Mouse (Mus musculus) midbrain, postnatal 0 days (tissue): Measurements from ENCODE around the gene Arhgap27. TPM values are rescaled to one million over a fixed set of nuclear protein-coding genes. Genes with fewer than 3 reads are reported as not detected.

Source experiments
- ATAC-seq: fragments of 200-750 bp; cut with Nextera tagmentation; 2 replicates; pipeline ENCODE4 v1.8.0; 2017; ENCODE audit warnings: moderate number of reproducible peaks, mild to moderate bottlenecking, moderate TSS enrichment, moderate library complexity; ENCODE audit not compliant: low FRiP score
- DNase-seq: peaks from one replicate; pipeline ENCODE4 v3.0.0-alpha.2; 2015; ENCODE audit warnings: low spot score
- H3K27ac ChIP-seq: fragments of 300-500 bp; sonication (generic); 2 replicates; pipeline ENCODE4 v1.5.1; 2014; ENCODE audit warnings: low read depth, mild to moderate bottlenecking, low read length, mixed read lengths
- H3K27me3 ChIP-seq: fragments of 300-500 bp; sonication (generic); 2 replicates; pipeline ENCODE4 v1.6.1; 2014; ENCODE audit warnings: low read length, control low read depth, mixed read lengths; ENCODE audit not compliant: insufficient read depth
- H3K36me3 ChIP-seq: fragments of 300-500 bp; sonication (generic); 2 replicates; pipeline ENCODE4 v1.6.1; 2014; ENCODE audit warnings: low read length, control low read depth, mixed read lengths; ENCODE audit not compliant: insufficient read depth
- H3K4me1 ChIP-seq: fragments of 300-500 bp; sonication (generic); 2 replicates; pipeline ENCODE4 v1.6.1; 2014; ENCODE audit warnings: mild to moderate bottlenecking, control low read depth, antibody characterized with exemption, low read length, mixed read lengths; ENCODE audit not compliant: insufficient read depth
- H3K4me2 ChIP-seq: fragments of 300-500 bp; sonication (generic); 2 replicates; pipeline ENCODE4 v1.6.1; 2014; ENCODE audit warnings: low read depth, mild to moderate bottlenecking, low read length, mixed read lengths; ENCODE audit not compliant: poor library complexity, severe bottlenecking
- H3K4me3 ChIP-seq: fragments of 300-500 bp; sonication (generic); 2 replicates; pipeline ENCODE4 v1.5.1; 2014; ENCODE audit warnings: low read depth, mild to moderate bottlenecking, low read length, moderate library complexity
- H3K9ac ChIP-seq: fragments of 300-500 bp; sonication (generic); replicated peaks from 2 replicates; pipeline ENCODE4 v1.6.1; 2014; ENCODE audit warnings: mild to moderate bottlenecking, low read length, moderate library complexity, mixed read lengths; ENCODE audit not compliant: poor library complexity, severe bottlenecking
- H3K9me3 ChIP-seq: fragments of 300-500 bp; sonication (generic); 2 replicates; pipeline ENCODE4 v1.6.1; 2016; ENCODE audit warnings: low read length, control low read depth
- CTCF ChIP-seq: IDR thresholded peaks from 2 replicates; pipeline ENCODE4 v1.5.1; 2016; ENCODE audit warnings: antibody characterized with exemption, mild to moderate bottlenecking
- WGBS: fragments of 180-500 bp; shearing (Covaris S2); extraction: QIAGEN DNeasy Blood & Tissue Kit; methylation state at CpG from one replicate; pipeline ENCODE4 v1.1.7; 2014; 5-methylcytosine and 5-hydroxymethylcytosine counted together
- polyA plus RNA-seq: library from polyadenylated mRNA; unstranded; fragments of >200 nt; fragmentation: Nextera tagmentation; extraction: Ambion mirVana; gene quantifications from 2 replicates; pipeline ENCODE4 v1.2.1, GENCODE M21; 2015
- total RNA-seq: library from RNA; depleted of rRNA; stranded (reverse); fragments of >200 nt; gene quantifications from 2 replicates; pipeline ENCODE4 v1.2.3, GENCODE M21; 2014

Arhgap27 gene
- total and polyA plus RNA-seq, 2 experiments from 2014 or later, result 4.9 to 7.9 TPM

DNA sequence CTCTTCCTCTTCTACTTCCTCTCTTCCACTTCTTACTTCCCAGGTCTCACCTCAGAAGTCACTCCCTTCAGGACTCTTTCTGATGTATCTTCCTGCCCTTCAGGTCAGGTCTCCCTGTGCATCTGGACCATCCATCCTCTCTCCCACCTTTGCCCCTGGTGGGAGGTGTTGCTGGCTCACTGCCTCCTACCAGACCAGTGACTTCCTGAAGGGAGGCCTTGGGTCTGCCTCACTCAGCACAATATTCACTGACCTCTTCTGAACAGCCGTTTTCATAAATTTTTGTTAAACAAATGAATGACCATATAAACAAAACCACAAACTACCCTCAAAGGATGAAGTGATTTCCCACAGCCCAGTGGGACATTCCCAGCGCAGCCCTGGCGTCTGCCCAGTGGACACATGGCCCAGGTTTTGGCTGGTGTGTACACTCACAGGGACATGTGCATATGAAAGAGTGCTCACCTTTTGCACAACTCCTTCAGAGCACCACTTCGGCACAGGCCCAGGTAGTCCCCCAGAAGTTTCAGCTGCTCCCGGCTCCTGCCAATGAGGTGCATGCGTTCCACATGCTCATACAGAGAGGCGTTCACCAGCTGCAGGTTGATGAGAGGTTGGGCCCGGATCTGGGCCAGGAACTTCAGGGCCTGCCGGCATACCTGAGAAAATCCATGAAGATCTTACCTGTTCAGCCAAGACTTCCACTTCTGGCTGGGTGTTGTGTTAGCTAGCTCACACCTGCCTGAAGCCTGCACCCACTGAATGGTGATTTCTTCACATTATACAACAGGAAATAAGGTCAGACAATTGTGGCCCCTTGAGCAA is 7.1 kb upstream of the Arhgap27 start:
- no peak overlapping the region for H3K4me2 ChIP-seq
- H3K27me3 ChIP-seq, result peaks cover 4% of the 10 kb centered on the region; the same call in 1 of the 2 replicates
- ATAC-seq (no peak), DNase-seq (no peak)
- H3K36me3 ChIP-seq, result peaks cover 49% of the 10 kb centered on the region
- no peaks in the 10 kb centered on the region for H3K9me3 ChIP-seq
- H3K4me1 ChIP-seq, result no peaks in the 10 kb centered on the region
- 93% methylated on average over 9 of the region's 9 CpGs for WGBS
- H3K27ac ChIP-seq, result no peak overlapping the region
- no peak for TF ChIP-seq CTCF
- no peak overlapping the region for H3K4me3 ChIP-seq
- no peak overlapping the region for H3K9ac ChIP-seq

DNA sequence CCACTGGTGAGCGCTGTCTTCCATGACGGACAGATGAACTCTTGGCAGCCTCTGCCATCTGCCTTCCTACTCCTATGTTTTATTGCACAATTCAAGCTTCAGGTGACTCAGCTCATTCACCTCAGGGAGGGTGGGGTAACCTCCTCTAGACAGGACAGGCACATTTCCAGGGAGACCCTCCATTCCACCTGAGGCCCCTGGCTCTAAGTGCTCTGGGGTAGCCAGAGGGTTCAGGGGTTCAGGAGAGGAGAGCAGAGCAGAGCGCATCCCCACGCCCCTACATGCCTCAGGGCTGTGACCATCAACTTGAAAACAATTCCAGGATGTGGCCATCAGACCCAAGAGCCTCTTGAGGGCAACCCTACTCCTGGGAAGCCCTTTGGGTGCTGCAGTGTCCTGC is 2.0 kb upstream of the Arhgap27 start:
- peaks cover 9% of the 10 kb centered on the region; the same call in 1 of the 2 replicates for H3K4me1 ChIP-seq
- H3K4me2 ChIP-seq, result no peak overlapping the region
- peaks cover 29% of the 10 kb centered on the region for H3K27me3 ChIP-seq
- TF ChIP-seq CTCF, result no peak
- no peak for ATAC-seq
- no peak for DNase-seq
- H3K36me3 ChIP-seq, result peaks cover 26% of the 10 kb centered on the region
- 97% methylated on average over 4 of the region's 4 CpGs for WGBS
- H3K9ac ChIP-seq, result no peak overlapping the region
- H3K4me3 ChIP-seq, result no peak overlapping the region
- H3K27ac ChIP-seq, result no peak overlapping the region
- H3K9me3 ChIP-seq, result no peaks in the 10 kb centered on the region

DNA sequence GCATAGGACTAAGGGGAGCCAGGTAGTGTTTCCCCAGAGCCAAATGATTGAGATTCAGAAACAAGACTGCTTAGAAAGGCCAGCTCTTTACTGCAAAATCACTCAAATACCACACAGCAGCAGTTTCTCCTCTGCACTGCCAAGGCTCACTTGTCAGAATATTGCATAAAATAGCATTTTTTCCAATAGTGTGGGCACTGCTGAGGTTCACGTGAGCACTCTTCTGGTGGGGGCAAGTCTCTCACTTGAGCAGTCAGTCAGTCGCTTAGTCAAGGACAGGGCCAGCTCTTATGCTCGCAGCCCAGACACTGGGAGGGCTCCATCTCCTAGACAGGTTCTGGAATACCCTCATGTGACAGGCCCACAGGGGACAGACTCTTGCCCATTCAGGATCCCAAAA is 1.5 kb upstream of the Arhgap27 start:
- 77% methylated on average over 3 of the region's 3 CpGs for WGBS
- no peak for TF ChIP-seq CTCF
- H3K36me3 ChIP-seq, result peaks cover 21% of the 10 kb centered on the region
- H3K27me3 ChIP-seq, result peaks cover 29% of the 10 kb centered on the region
- H3K9me3 ChIP-seq, result no peaks in the 10 kb centered on the region
- no peak overlapping the region for H3K4me2 ChIP-seq
- no peak for DNase-seq
- H3K4me1 ChIP-seq, result peaks cover 9% of the 10 kb centered on the region; the same call in 1 of the 2 replicates
- no peak for ATAC-seq
- H3K4me3 ChIP-seq, result no peak overlapping the region
- no peak overlapping the region for H3K9ac ChIP-seq
- H3K27ac ChIP-seq, result no peak overlapping the region

DNA sequence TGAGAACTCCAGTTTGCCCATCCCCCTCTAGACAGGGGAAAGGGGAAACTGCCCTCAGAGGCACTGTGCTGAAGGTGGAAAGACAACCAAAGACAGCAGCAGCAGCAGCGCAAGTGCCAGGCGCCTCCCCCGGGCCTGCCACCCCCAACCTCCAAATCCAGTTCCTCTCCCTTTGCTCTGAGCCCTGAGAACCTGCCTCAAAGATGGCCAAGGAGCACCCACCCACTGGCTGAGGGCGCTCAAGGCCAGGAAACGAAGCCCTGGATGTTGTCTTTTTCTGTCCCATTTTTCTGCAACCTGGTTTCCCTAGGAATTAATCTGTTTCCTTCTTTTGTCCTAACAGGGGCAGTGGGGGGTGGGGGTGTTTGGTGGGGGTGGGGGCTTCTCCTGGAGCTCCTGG is 843 bp upstream of the Arhgap27 start:
- H3K9me3 ChIP-seq, result no peaks in the 10 kb centered on the region
- no peak overlapping the region for H3K9ac ChIP-seq
- 40% methylated on average over 5 of the region's 5 CpGs for WGBS
- DNase-seq, result no peak
- ATAC-seq, result no peak
- no peak overlapping the region for H3K4me3 ChIP-seq
- no peak for TF ChIP-seq CTCF
- no peak overlapping the region for H3K4me2 ChIP-seq
- H3K4me1 ChIP-seq, result peaks cover 9% of the 10 kb centered on the region; the same call in 1 of the 2 replicates
- peaks cover 31% of the 10 kb centered on the region for H3K27me3 ChIP-seq
- H3K27ac ChIP-seq, result no peak overlapping the region
- H3K36me3 ChIP-seq, result peaks cover 18% of the 10 kb centered on the region

DNA sequence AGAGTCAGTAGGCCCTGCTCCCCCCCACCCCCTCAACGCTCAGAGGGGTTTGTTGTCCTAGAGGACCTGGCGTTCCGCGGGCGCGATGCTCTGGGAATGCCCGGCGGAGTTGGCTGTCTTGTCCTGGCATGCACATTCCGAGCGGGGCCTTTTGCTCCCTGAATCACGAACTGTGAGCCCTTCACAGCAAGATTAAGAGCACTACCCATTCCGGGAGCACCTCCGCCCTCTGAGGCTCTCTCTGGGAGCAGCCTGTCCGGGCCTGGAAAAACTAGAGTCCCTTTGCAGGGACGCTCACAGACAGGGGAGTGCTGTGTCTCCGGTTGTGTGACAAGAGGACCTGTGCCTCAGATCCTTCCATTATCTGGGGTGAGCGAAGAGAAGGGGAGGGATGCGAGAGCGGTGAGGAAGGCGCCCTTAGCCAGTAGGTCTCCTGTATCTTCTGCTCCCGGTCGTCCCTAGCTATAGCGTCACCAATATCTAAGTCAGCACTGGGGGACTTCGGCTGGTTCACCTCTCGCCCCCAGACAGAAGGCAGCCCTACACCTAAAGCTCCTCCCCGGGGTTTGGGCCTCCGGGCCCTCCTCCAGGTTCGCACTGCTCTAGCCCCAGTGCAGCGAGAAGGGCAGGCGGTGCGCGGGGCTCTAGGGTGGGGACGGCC is 841 bp downstream of the Arhgap27 start:
- peak overlapping the region; percentile 42 for H3K9ac ChIP-seq
- WGBS, result 2% methylated on average over 30 of the region's 33 CpGs
- no peak for TF ChIP-seq CTCF
- H3K36me3 ChIP-seq, result peaks cover 15% of the 10 kb centered on the region
- peaks cover 41% of the 10 kb centered on the region for H3K27me3 ChIP-seq
- DNase-seq, result no peak
- H3K4me3 ChIP-seq, result peak overlapping the region; percentile 37
- peak overlapping the region; percentile 66 for H3K4me2 ChIP-seq
- ATAC-seq, result no peak
- no peak overlapping the region for H3K27ac ChIP-seq
- H3K4me1 ChIP-seq, result peaks cover 9% of the 10 kb centered on the region; the same call in 1 of the 2 replicates
- H3K9me3 ChIP-seq, result no peaks in the 10 kb centered on the region

DNA sequence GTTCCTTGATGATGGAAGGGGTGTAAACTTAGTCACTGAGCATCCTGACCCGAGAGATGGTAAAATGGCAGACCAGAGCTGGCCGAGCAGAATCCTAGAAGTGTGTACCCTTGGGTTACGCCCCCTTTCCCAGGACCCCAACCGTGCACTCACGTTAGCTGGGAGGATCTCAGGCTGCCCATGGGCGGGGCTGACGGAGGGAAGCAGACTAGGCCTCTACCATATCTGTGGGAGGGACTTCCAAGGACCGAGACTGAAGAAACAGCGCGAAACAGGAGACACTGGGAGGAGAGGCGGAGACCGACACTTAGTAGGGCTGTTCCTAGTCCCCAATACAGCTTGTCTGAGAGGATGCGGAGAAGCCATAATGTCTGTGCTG is 1.4 kb downstream of the Arhgap27 start:
- Histone ChIP-seq H3K4me1 (peaks cover 9% of the 10 kb centered on the region; the same call in 1 of the 2 replicates), H3K36me3 (peaks cover 10% of the 10 kb centered on the region; the same call in 1 of the 2 replicates), H3K9ac (peak overlapping the region; percentile 42; the same call in 1 of the 2 replicates), H3K27ac (no peak overlapping the region), H3K9me3 (no peaks in the 10 kb centered on the region), H3K27me3 (peaks cover 41% of the 10 kb centered on the region), H3K4me2 (peak overlapping the region; percentile 66), H3K4me3 (peak overlapping the region; percentile 37)
- DNase-seq (no peak), ATAC-seq (no peak)
- 10% methylated on average over 13 of the region's 13 CpGs for WGBS
- TF ChIP-seq CTCF, result no peak
